8 mouse cellular contexts compared by ENCODE assay signal in the genomic region with DNA sequence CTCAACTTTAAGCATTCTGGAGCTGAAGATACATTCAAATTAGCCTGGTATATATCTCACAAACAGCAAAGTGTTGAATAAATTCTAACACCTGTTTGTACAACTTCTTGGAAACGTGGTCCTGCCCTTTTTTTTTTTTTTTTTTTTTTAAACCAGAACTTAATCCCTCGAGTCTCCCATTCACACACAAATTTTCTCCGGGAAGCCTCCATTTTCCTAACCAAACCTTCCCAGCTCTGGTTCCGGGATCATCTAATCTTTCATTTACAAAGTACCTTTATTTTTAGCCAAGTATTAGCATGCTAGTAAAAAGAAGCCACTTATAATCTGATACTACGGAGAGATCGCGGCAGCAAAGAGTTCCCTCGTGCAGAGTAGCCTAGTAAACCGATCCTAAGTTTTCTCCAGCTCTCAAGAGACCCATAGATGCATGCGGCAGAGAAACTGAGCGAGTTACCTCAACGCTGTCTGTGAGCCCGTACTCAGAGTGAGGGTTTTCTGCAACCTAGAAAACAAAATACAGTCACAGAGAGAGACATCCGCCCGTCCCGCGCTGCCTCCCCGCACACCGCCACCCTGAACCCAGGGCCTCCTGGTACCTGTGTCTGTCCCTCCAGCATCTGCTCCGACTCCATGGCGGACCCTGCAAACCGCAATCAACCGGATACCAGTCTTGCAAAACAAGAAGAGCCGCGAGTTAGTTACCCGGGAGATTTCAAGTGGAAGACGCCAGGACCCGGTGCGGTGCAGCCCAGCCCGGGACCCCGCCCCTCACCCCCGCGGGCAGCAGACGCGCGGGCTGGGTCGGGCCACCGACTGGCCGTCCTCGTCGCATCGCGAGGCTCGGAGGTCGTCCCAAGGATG. TPM values are rescaled to one million over a fixed set of nuclear protein-coding genes. Genes with fewer than 3 reads are reported as not detected.
A peak's percentile ranks its signal among the peaks of the same experiment; 100 is the strongest.
DNase-seq lines count a peak whose midpoint lies in the region; ATAC-seq and TF ChIP-seq lines count a peak whose summit lies in the region.

No protein-coding gene starts in this region.

- no peak for TF ChIP-seq CTCF in forebrain, postnatal 0 days (IDR thresholded peaks at IDR 0.05; ENCODE audit: low read depth)

- H3K9ac ChIP-seq in heart, embryonic 11.5 days (ENCODE audit: low read depth, low read length): peak overlapping the region; percentile 84
- H3K9ac ChIP-seq in ES-E14 (ENCODE audit: insufficient read depth, low read depth, low read length, poor library complexity, severe bottlenecking): peak overlapping the region; percentile 91
- peak overlapping the region; percentile 80 for H3K9ac ChIP-seq in forebrain, postnatal 0 days

- peak; percentile 81; the same call in 1 of the 2 replicates for ATAC-seq in heart, embryonic 11.5 days (replicated peaks; ENCODE audit: insufficient number of reproducible peaks, low FRiP score, low TSS enrichment)
- ATAC-seq in forebrain, postnatal 0 days: peak; percentile 81
- ATAC-seq in megakaryocyte-erythroid progenitor cell, adult 5-6 weeks (replicated peaks; ENCODE audit: low FRiP score, low TSS enrichment, poor library complexity, severe bottlenecking): peak; percentile 12; the same call in 1 of the 2 replicates

- H3K4me2 ChIP-seq in heart, embryonic 11.5 days: peak overlapping the region; percentile 69
- peak overlapping the region; percentile 64 for H3K4me2 ChIP-seq in forebrain, postnatal 0 days (ENCODE audit: low read depth)

- H3K4me3 ChIP-seq in heart, embryonic 11.5 days (ENCODE audit: low read depth, low read length): peak overlapping the region; percentile 86
- H3K4me3 ChIP-seq in ES-E14 (ENCODE audit: insufficient read depth in 1 of 2, low read depth in 1 of 2, low read length in 2 of 2, poor library complexity in 1 of 2, severe bottlenecking in 1 of 2): peak overlapping the region; percentile 82 to 91
- H3K4me3 ChIP-seq in forebrain, postnatal 0 days (ENCODE audit: low read depth, low read length): peak overlapping the region; percentile 75

- DNase-seq in heart, adult 9 months (ENCODE audit: low spot score in 2 of 2): no peak
- no peak for DNase-seq in ES-E14 (ENCODE audit: low read depth, low spot score)
- no peak for DNase-seq in forebrain, postnatal 0 days
- DNase-seq in layer of hippocampus, adult 18-20 months (ENCODE audit: low spot score in 2 of 2): no peak
- no peak for DNase-seq in urinary bladder, adult 2 months (ENCODE audit: low spot score)
- DNase-seq in ovary, postnatal 10 days (ENCODE audit: low spot score): no peak

- peak overlapping the region; percentile 84 for H3K27ac ChIP-seq in heart, embryonic 11.5 days (ENCODE audit: low read depth, low read length)
- H3K27ac ChIP-seq in ES-E14 (ENCODE audit: insufficient read depth, low read depth, low read length, poor library complexity, severe bottlenecking): peak overlapping the region; percentile 91
- H3K27ac ChIP-seq in forebrain, postnatal 0 days (ENCODE audit: low read depth, low read length): peak overlapping the region; percentile 86

- peaks cover 4% of the 10 kb centered on the region for H3K4me1 ChIP-seq in heart, embryonic 11.5 days (ENCODE audit: control insufficient read depth, insufficient read depth, low read length)
- peaks cover 3 to 4% of the 10 kb centered on the region in 2 experiments; a peak in 2 of 4 replicates for H3K4me1 ChIP-seq in ES-E14 (ENCODE audit: control insufficient read depth in 2 of 2, insufficient read depth in 2 of 2, low read length in 2 of 2, poor library complexity in 1 of 2)
- no peaks in the 10 kb centered on the region for H3K4me1 ChIP-seq in forebrain, postnatal 0 days (ENCODE audit: insufficient read depth)

- in situ Hi-C loops in ES-E14 (cut with MboI; ENCODE audit: low sequenced_read_pairs in 2 of 2, unreplicated experiment in 2 of 2): no loop called here

- H3K9me3 ChIP-seq in heart, embryonic 11.5 days (replicated peaks; ENCODE audit: control insufficient read depth, low read length): no peaks in the 10 kb centered on the region
- no peaks in the 10 kb centered on the region for H3K9me3 ChIP-seq in ES-E14 (ENCODE audit: control insufficient read depth, insufficient read depth, low read depth, low read length)
- H3K9me3 ChIP-seq in forebrain, postnatal 0 days (ENCODE audit: low read length): no peaks in the 10 kb centered on the region

- 1% methylated on average over 45 of the region's 45 CpGs for WGBS in heart, embryonic 11.5 days (ENCODE audit: insufficient replicate concordance)
- 2% methylated on average over 45 of the region's 45 CpGs for WGBS in forebrain, postnatal 0 days

- no peaks in the 10 kb centered on the region for H3K27me3 ChIP-seq in heart, embryonic 11.5 days (ENCODE audit: control insufficient read depth, insufficient read depth, low read length)
- no peaks in the 10 kb centered on the region for H3K27me3 ChIP-seq in forebrain, postnatal 0 days (ENCODE audit: insufficient read depth, low read length)

- H3K36me3 ChIP-seq in heart, embryonic 11.5 days (ENCODE audit: control insufficient read depth, insufficient read depth, low read length): peaks cover 3% of the 10 kb centered on the region
- H3K36me3 ChIP-seq in ES-E14 (ENCODE audit: control insufficient read depth, insufficient read depth, low read length, poor library complexity, severe bottlenecking): peaks cover 7% of the 10 kb centered on the region; the same call in 1 of the 2 replicates
- no peaks in the 10 kb centered on the region; the same call in 1 of the 2 replicates for H3K36me3 ChIP-seq in forebrain, postnatal 0 days (ENCODE audit: insufficient read depth)

TF ChIP-seq in ES-E14, 5 proteins besides CTCF, POLR2A, EP300 and RAD21:
- TF ChIP-seq ZC3H11A (IDR thresholded peaks at IDR 0.05; ENCODE audit: borderline replicate concordance, low read depth, low read length): no peak
- TF ChIP-seq ZNF384 (IDR thresholded peaks at IDR 0.05; ENCODE audit: low read depth, low read length): peak; percentile 92

RNA-seq across cellular contexts. Expression of gene Dpy30, which starts 8.1 kb away (rescaled TPM):
- polyA plus RNA-seq in heart, embryonic 11.5 days (2014; fragmentation: Nextera tagmentation; extraction: Ambion mirVana): 200 and 209 TPM in 2 replicates
- total RNA-seq in ES-E14 (2012; rRNA removed): 180 TPM in 2 replicates
- 86.1 and 109 TPM in 2 replicates for total RNA-seq in forebrain, postnatal 0 days (2014; rRNA removed)
- polyA plus RNA-seq in forebrain, postnatal 0 days (2015; fragmentation: Nextera tagmentation; extraction: Ambion mirVana): 225 and 246 TPM in 2 replicates
- total RNA-seq in megakaryocyte-erythroid progenitor cell, adult 5-6 weeks (2014; fragmentation: Nextera tagmentation): 233 and 253 TPM in 2 replicates
- 114 and 178 TPM in 2 replicates for total RNA-seq in megakaryocyte-erythroid progenitor cell, adult 5-6 weeks (2017)
- 10 to 100 TPM; 48.5 to 51.3 TPM for total RNA-seq in layer of hippocampus, adult 18-20 months (2021)
- polyA plus RNA-seq in urinary bladder, adult 2 months (2012; rRNA removed): 80.7 and 103 TPM in 2 replicates

RNA-seq across cellular contexts. Expression of gene Memo1, which starts 20.4 kb away (rescaled TPM):
- polyA plus RNA-seq in heart, embryonic 11.5 days (2014; fragmentation: Nextera tagmentation; extraction: Ambion mirVana): 79.6 and 85.3 TPM in 2 replicates
- 59.1 and 66.7 TPM in 2 replicates for total RNA-seq in ES-E14 (2012; rRNA removed)
- 45.7 and 54.2 TPM in 2 replicates for total RNA-seq in forebrain, postnatal 0 days (2014; rRNA removed)
- polyA plus RNA-seq in forebrain, postnatal 0 days (2015; fragmentation: Nextera tagmentation; extraction: Ambion mirVana): 46.3 and 52.9 TPM in 2 replicates
- 148 and 172 TPM in 2 replicates for total RNA-seq in megakaryocyte-erythroid progenitor cell, adult 5-6 weeks (2014; fragmentation: Nextera tagmentation)
- total RNA-seq in megakaryocyte-erythroid progenitor cell, adult 5-6 weeks (2017): 197 and 201 TPM in 2 replicates
- 10 to 100 TPM; 40.5 to 44.0 TPM for total RNA-seq in layer of hippocampus, adult 18-20 months (2021)
- 47.4 and 56.6 TPM in 2 replicates for polyA plus RNA-seq in urinary bladder, adult 2 months (2012; rRNA removed)

RNA-seq across cellular contexts. Expression of gene Spast, which starts 23.1 kb away (rescaled TPM):
- polyA plus RNA-seq in heart, embryonic 11.5 days (2014; fragmentation: Nextera tagmentation; extraction: Ambion mirVana): 16.2 and 17.5 TPM in 2 replicates
- 39.0 and 48.8 TPM in 2 replicates for total RNA-seq in ES-E14 (2012; rRNA removed)
- total RNA-seq in forebrain, postnatal 0 days (2014; rRNA removed): 156 and 181 TPM in 2 replicates
- 19.7 and 23.2 TPM in 2 replicates for polyA plus RNA-seq in forebrain, postnatal 0 days (2015; fragmentation: Nextera tagmentation; extraction: Ambion mirVana)
- 19.1 and 34.5 TPM in 2 replicates for total RNA-seq in megakaryocyte-erythroid progenitor cell, adult 5-6 weeks (2014; fragmentation: Nextera tagmentation)
- total RNA-seq in megakaryocyte-erythroid progenitor cell, adult 5-6 weeks (2017): 47.7 and 63.5 TPM in 2 replicates
- total RNA-seq in layer of hippocampus, adult 18-20 months (2021): 10 to 100 TPM; 53.6 to 55.6 TPM
- 11.5 and 13.1 TPM in 2 replicates for polyA plus RNA-seq in urinary bladder, adult 2 months (2012; rRNA removed)

Comparison
In these comparisons a context has a peak if more than half of its experiments do, and no peak if none do; other contexts are left out.
1. ATAC-seq: peak in every context shown above with its lines; median percentile 81 in heart, embryonic 11.5 days; 81 in forebrain, postnatal 0 days; 12 in megakaryocyte-erythroid progenitor cell, adult 5-6 weeks.